Mouse (Mus musculus) lung, embryonic 16.5 days (tissue): ENCODE data around the gene Ssu2. TPM values are rescaled to one million over a fixed set of nuclear protein-coding genes. Genes with fewer than 3 reads are reported as not detected.

Experiments
- ATAC-seq: fragments of 200-750 bp; cut with Nextera tagmentation; 2 replicates; pipeline ENCODE4 v1.8.0; 2017; ENCODE audit warnings: low read depth, mild to moderate bottlenecking, moderate library complexity
- H3K27ac ChIP-seq: fragments of 300-500 bp; sonication (generic); 2 replicates; pipeline ENCODE4 v1.5.1; 2014; ENCODE audit warnings: mild to moderate bottlenecking, control low read depth, low read length
- H3K27me3 ChIP-seq: fragments of 300-500 bp; sonication (generic); 2 replicates; pipeline ENCODE4 v1.6.1; 2014; ENCODE audit warnings: low read depth, low read length, mixed read lengths; ENCODE audit not compliant: control insufficient read depth, insufficient read depth
- H3K36me3 ChIP-seq: fragments of 300-500 bp; sonication (generic); 2 replicates; pipeline ENCODE4 v1.6.1; 2014; ENCODE audit warnings: low read length; ENCODE audit not compliant: control insufficient read depth, insufficient read depth
- H3K4me1 ChIP-seq: fragments of 300-500 bp; sonication (generic); replicated peaks from 2 replicates; pipeline ENCODE4 v1.6.1; 2014; ENCODE audit warnings: low read length, mixed read lengths; ENCODE audit not compliant: control insufficient read depth, insufficient read depth
- H3K4me2 ChIP-seq: fragments of 300-500 bp; sonication (generic); 2 replicates; pipeline ENCODE4 v1.6.1; 2014; ENCODE audit warnings: low read depth, low read length, control low read depth
- H3K4me3 ChIP-seq: fragments of 300-500 bp; sonication (generic); 2 replicates; pipeline ENCODE4 v1.5.1; 2014; ENCODE audit warnings: mild to moderate bottlenecking, low read length, control low read depth
- H3K9ac ChIP-seq: fragments of 300-500 bp; sonication (generic); 2 replicates; pipeline ENCODE4 v1.6.1; 2014; ENCODE audit warnings: low read length, control low read depth
- H3K9me3 ChIP-seq: fragments of 300-500 bp; sonication (generic); 2 replicates; pipeline ENCODE4 v1.6.1; 2016; ENCODE audit warnings: low read length; ENCODE audit not compliant: control insufficient read depth
- WGBS: fragments of 180-500 bp; shearing (Covaris S2); extraction: QIAGEN DNeasy Blood & Tissue Kit; methylation state at CpG from one replicate; pipeline ENCODE4 v1.1.7; 2014; 5-methylcytosine and 5-hydroxymethylcytosine counted together
- polyA plus RNA-seq: library from polyadenylated mRNA; unstranded; fragments of >200 nt; fragmentation: Nextera tagmentation; extraction: Ambion mirVana; gene quantifications from 2 replicates; pipeline ENCODE4 v1.2.1, GENCODE M21; 2015

The Ssu2 gene
- 4.8 and 5.5 TPM in 2 replicates for polyA plus RNA-seq

DNA sequence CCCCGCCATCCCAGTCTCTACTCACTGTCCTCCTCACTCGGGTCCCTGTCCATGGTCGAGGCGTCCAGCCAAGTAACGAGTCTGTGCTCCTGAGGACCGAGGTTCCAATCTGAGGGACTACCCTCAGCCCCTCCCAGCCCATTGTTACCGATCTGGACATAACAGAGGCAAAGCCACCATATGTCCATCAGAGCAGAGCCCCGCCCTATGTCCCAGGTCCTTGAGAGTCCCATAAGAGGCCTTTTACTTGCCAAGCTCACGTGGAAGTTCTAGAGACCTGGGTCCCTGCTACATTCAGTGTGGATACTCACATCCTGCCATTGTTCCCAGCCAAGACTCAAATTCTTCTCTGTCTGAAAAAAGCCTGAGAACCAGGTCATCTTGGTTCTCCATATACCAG lies at the start of gene Ssu2:
Ssu2 (minus strand) TSS at position 77 of the 400 bp plus-strand sequence.
- Histone ChIP-seq H3K4me3 (no peak within 1 kb of the TSS), H3K9me3 (no peaks in the 10 kb centered on the region), H3K9ac (no peak within 1 kb of the TSS), H3K27me3 (no peaks in the 10 kb centered on the region), H3K36me3 (no peaks in the 10 kb centered on the region), H3K4me1 (peaks cover 4% of the 10 kb centered on the region), H3K27ac (no peak within 1 kb of the TSS), H3K4me2 (no peak within 1 kb of the TSS)
- 57% methylated on average over 9 of the region's 9 CpGs for WGBS
- peak; percentile 66 for ATAC-seq

DNA sequence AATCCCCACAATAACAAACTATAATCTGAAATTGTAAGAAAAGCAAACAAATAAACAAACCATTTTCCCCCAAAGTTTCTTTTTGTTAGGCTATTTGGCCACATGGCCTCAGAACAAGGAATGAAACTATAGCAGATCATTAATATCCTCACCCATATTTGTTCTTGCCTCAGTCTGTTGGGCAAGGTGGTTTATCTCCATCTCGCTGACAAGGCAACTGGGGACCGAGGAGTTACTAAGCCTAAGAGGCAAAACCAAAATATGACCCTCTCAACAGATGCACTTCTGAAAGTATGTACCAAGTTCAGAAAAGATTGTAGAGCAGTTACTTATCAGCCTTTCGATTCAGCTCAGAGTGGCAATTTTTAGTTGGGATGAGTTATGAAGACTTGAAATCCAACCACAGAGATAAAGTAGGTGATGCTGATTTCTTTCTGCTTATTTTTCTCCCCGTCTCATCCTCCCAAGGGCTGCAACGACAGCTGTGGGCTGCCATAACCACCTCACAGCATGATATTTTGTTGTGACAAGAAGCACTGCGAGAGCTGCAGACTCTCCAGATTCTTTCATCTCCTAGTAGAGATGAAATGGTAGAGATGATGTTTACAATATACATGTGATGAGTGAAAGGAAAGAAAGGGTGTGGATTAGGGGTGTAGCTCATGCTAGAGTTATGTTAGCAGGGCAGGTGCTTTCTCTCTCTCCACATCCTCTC lies 38.4 kb upstream of the Ssu2 start:
- Histone ChIP-seq H3K27me3 (no peaks in the 10 kb centered on the region; the same call in 1 of the 2 replicates), H3K27ac (no peak overlapping the region), H3K4me3 (no peak overlapping the region), H3K4me1 (0 out of 2 replicates have a peak, but pooled peaks cover 3% of the 10 kb centered on the region), H3K9ac (no peak overlapping the region), H3K4me2 (no peak overlapping the region), H3K9me3 (peaks cover 4% of the 10 kb centered on the region), H3K36me3 (no peaks in the 10 kb centered on the region)
- 35% methylated on average over 6 of the region's 6 CpGs for WGBS
- peak; percentile 78 for ATAC-seq

DNA sequence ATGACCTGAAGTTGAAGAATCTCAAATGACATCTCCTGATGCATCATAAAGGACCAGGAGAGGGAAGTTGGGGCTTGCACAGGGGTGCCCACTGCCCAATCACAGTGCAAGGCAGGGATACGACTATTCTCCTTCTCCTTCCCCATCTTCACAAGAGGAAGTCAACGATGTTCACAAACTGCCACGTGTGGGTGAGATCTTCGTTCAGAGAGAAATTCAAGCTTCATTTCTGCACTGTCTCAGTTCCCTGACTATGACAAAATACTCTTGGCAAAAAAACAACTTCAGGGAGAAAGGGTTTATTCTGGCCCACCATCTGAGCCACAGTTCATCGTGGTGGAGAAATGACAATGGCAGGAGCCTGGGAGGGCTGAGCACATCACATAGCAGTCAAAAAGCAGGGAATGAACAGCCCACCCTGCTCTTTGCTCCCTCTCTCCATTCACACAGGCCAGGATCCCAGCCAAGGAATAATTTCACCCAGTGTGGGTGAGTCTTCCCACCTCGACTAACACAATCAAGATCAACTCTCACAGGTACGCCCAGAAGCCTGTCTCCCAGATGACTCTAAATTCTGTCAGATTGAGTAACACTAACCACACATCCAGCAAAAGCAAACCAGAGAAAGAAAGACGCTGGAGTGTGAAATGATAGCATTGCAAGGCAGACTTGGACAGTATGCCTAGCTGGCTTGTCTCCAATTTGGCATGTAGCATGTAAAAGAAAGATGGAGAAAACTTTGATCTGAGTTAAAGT lies 36.1 kb upstream of the Ssu2 start:
- H3K27me3 ChIP-seq = no peaks in the 10 kb centered on the region; the same call in 1 of the 2 replicates
- peaks cover 4% of the 10 kb centered on the region for H3K9me3 ChIP-seq
- 0 out of 2 replicates have a peak, but pooled peaks cover 3% of the 10 kb centered on the region for H3K4me1 ChIP-seq
- H3K9ac ChIP-seq = no peak overlapping the region
- peak; percentile 78 for ATAC-seq
- no peaks in the 10 kb centered on the region for H3K36me3 ChIP-seq
- H3K4me2 ChIP-seq = no peak overlapping the region
- WGBS = 41% methylated on average over 8 of the region's 8 CpGs
- no peak overlapping the region for H3K4me3 ChIP-seq
- H3K27ac ChIP-seq = no peak overlapping the region

DNA sequence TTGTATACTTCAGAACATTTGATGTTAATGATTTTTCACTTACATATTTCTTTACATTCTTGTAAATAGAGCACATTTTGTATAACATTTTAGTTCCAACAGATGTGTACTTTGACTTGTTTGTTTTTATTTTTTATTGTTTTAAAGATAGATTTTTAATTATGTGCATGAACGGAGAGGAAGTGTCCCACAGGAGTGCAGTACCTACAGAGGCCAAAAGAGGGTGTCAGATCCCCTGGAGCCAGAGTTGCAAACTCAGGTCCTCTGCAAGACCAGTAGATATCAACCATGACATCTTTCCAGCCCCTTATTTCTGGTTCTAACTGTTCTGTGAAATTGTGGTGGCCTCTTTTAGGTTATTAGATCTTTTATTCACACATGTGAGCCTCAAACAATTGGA lies 33.1 kb upstream of the Ssu2 start:
- Histone ChIP-seq H3K27ac (no peak overlapping the region), H3K9ac (no peak overlapping the region), H3K9me3 (peaks cover 4% of the 10 kb centered on the region), H3K36me3 (no peaks in the 10 kb centered on the region), H3K4me1 (0 out of 2 replicates have a peak, but pooled peaks cover 3% of the 10 kb centered on the region), H3K27me3 (no peaks in the 10 kb centered on the region; the same call in 1 of the 2 replicates), H3K4me3 (no peak overlapping the region), H3K4me2 (no peak overlapping the region)
- 85% methylated on average over 1 of the region's 1 CpGs for WGBS
- no peak for ATAC-seq

DNA sequence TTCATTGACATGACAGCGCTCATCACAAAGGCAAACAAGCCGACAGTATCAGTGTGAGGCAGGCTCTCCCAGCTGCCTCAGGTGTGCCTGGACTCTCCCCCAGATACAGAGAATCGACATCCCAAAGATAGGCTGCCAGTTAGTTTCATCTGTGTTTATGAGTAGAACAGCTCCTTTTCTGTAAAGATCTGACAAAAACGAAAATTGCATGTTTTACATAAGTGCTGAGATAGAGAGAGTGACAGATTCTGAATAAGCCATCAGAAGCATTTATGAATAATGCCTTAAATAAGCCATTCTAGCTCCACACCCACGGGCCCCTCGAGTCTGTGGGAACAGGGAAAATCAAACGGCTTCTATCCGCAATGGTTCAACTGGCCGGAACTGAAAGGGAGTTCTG lies 31.5 kb upstream of the Ssu2 start:
- 52% methylated on average over 9 of the region's 9 CpGs for WGBS
- Histone ChIP-seq H3K27me3 (no peaks in the 10 kb centered on the region; the same call in 1 of the 2 replicates), H3K4me1 (no peaks in the 10 kb centered on the region), H3K36me3 (no peaks in the 10 kb centered on the region), H3K4me2 (no peak overlapping the region), H3K9ac (no peak overlapping the region), H3K9me3 (peaks cover 4% of the 10 kb centered on the region), H3K4me3 (no peak overlapping the region), H3K27ac (no peak overlapping the region)
- ATAC-seq = no peak

DNA sequence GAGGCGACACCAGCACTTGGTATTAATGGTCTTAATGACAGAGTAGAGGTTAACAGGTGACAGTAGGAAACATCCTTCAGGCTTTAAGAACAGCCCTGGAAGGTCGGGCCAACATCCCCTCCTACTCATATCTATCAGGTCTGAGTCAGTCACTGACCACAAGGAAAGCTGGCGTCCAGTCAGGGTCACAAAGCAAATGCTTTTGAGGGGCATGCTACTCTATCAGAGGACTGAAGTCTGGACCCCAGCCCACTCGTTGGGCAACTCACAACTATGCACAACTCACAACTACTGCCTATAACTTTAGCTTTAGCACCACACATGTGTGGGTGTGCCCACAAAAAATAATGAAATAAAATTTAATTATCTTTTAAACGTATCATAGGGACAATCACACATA lies 16.3 kb upstream of the Ssu2 start:
- Histone ChIP-seq H3K4me1 (peaks cover 3% of the 10 kb centered on the region), H3K4me3 (no peak overlapping the region), H3K27me3 (no peaks in the 10 kb centered on the region), H3K36me3 (no peaks in the 10 kb centered on the region), H3K4me2 (no peak overlapping the region), H3K9ac (no peak overlapping the region), H3K9me3 (no peaks in the 10 kb centered on the region), H3K27ac (no peak overlapping the region)
- 77% methylated on average over 5 of the region's 5 CpGs for WGBS
- ATAC-seq = no peak

DNA sequence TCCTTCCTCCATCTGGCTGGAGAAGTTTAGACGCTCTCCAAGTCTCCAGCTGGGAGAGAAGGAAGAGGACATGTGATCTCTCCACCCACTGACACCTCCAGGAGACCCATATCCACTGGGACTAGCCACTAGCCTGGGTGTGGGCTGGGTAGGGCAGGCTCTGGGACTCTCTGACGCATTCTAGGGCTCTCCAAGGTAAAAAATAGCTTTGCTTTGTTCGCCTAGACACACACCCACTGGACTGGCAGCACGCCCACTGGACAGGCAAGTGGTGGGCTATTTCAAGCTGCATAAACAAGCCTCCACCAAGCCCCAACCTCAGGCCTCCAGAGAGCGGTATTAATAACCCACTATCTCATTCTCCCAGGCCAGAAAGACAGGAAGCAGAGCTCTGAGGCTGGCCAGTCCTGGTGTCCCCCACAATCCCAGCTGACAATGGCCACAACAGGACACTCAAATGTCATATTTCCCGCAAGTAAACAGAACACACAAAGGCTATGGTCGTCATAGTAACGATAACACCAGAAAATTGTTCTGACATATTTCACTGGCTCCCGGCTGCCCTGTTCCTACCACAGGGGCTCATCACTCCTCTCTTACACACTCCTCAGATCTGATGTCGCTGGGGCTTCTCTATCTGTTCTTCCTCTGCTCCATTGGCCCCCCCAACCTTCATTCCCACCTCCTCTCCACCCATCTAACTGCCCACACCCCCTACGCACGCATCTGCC lies 14.3 kb upstream of the Ssu2 start:
- Histone ChIP-seq H3K4me3 (no peak overlapping the region), H3K27me3 (no peaks in the 10 kb centered on the region), H3K4me2 (no peak overlapping the region), H3K27ac (peak overlapping the region; percentile 71), H3K9me3 (no peaks in the 10 kb centered on the region), H3K9ac (no peak overlapping the region), H3K36me3 (no peaks in the 10 kb centered on the region), H3K4me1 (peaks cover 3% of the 10 kb centered on the region)
- ATAC-seq = peak; percentile 93
- 48% methylated on average over 12 of the region's 12 CpGs for WGBS

DNA sequence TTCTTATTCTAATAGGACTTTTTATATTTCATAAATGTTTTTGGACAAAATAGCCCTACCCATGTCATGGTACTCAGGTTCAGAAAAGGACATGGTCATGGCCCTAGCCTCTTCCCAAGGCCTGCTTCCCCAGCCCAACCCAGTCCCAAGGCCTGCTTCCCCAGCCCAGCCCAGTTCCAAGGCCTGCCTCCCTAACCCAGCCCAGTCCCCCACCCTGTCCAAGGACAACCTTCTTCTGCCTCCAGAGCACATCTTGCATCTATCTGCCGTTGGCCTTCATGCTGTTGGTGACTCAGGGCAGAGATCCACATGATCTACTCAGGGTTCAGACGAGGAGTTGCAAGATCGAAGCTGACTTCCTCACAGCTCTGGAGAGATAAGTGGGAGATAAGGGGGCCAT lies 9.5 kb upstream of the Ssu2 start:
- Histone ChIP-seq H3K36me3 (no peaks in the 10 kb centered on the region), H3K9me3 (no peaks in the 10 kb centered on the region), H3K4me1 (peaks cover 3% of the 10 kb centered on the region), H3K4me2 (no peak overlapping the region), H3K9ac (no peak overlapping the region), H3K27me3 (no peaks in the 10 kb centered on the region), H3K4me3 (no peak overlapping the region), H3K27ac (no peak overlapping the region)
- ATAC-seq = no peak
- WGBS = 57% methylated on average over 3 of the region's 3 CpGs

DNA sequence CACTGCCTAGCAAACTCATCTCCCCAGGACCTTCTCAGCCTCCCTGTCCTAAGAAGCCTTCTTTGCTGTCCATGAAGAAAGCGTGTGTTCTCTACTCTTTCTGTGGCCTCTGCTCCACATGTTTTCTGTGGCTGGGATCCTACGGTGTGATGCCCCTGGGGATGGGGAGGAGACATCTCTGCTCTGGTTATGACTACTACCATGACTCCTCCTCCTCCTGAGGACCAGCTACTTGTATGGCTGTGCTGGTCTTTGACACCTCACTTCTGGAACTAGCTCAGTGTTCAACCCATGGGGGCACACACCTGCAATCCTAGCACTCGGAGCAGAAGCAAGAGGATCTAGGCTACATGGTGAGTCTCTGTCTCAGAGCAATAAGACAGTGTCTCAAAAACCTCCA lies 8.5 kb upstream of the Ssu2 start:
- no peak overlapping the region for H3K4me3 ChIP-seq
- no peak overlapping the region for H3K4me2 ChIP-seq
- 81% methylated on average over 3 of the region's 3 CpGs for WGBS
- no peaks in the 10 kb centered on the region for H3K27me3 ChIP-seq
- no peak overlapping the region for H3K9ac ChIP-seq
- no peak for ATAC-seq
- H3K4me1 ChIP-seq = no peaks in the 10 kb centered on the region
- no peaks in the 10 kb centered on the region for H3K36me3 ChIP-seq
- H3K27ac ChIP-seq = no peak overlapping the region
- no peaks in the 10 kb centered on the region for H3K9me3 ChIP-seq
